Mouse (Mus musculus) cerebellum, adult 2 months (tissue): ENCODE data around the gene Atg9b. TPM values are rescaled to one million over a fixed set of nuclear protein-coding genes. Genes with fewer than 3 reads are reported as not detected.

Experiments
- DNase-seq, 2 experiments: peaks; one replicate each; pipeline ENCODE4 v3.0.0; 2021
- H3K27ac ChIP-seq: fragments of 200-500 bp; 2 replicates; pipeline ENCODE4 v1.5.1; 2012; ENCODE audit warnings: low read length, control low read depth, inconsistent platforms; ENCODE audit not compliant: insufficient read depth
- H3K27me3 ChIP-seq: fragments of 200-500 bp; 2 replicates; pipeline ENCODE4 v1.6.1; 2012; ENCODE audit warnings: inconsistent platforms, mild to moderate bottlenecking, low read length, moderate library complexity; ENCODE audit not compliant: control insufficient read depth, insufficient read depth
- H3K4me1 ChIP-seq: fragments of 200-500 bp; 2 replicates; pipeline ENCODE4 v1.6.1; 2011; ENCODE audit warnings: low read length; ENCODE audit not compliant: control insufficient read depth, insufficient read depth
- H3K4me3 ChIP-seq: fragments of 200-500 bp; replicated peaks from 2 replicates; pipeline ENCODE3; 2011; ENCODE audit warnings: mild to moderate bottlenecking, low read depth, low read length, control low read depth; ENCODE audit not compliant: insufficient read depth
- CTCF ChIP-seq: fragments of 200-500 bp; IDR thresholded peaks from 2 replicates; pipeline ENCODE4 v1.5.1; 2011; ENCODE audit warnings: low read depth, mild to moderate bottlenecking, control low read depth, low read length, moderate library complexity, borderline replicate concordance; ENCODE audit not compliant: insufficient read depth
- POLR2A ChIP-seq: fragments of 200-500 bp; IDR thresholded peaks from 2 replicates; pipeline ENCODE4 v1.6.1; 2011; ENCODE audit warnings: low read length, control low read depth, borderline replicate concordance; ENCODE audit not compliant: insufficient read depth
- WGBS: fragments of 180-500 bp; shearing (Covaris S2); methylation state at CpG from one replicate; pipeline ENCODE4 v1.1.7; 2018; 5-methylcytosine and 5-hydroxymethylcytosine counted together
- polyA plus RNA-seq: library from polyadenylated mRNA; depleted of rRNA; stranded (reverse); fragments of >200 nt; gene quantifications from 2 replicates; pipeline ENCODE4 v1.2.3, GENCODE M21; 2012; rRNA removed

The Atg9b gene
- polyA plus RNA-seq, 1 experiment, result 4.1 TPM

- DNase-seq, result no peak
- TF ChIP-seq POLR2A, result no peak
- no peak for TF ChIP-seq CTCF
- Histone ChIP-seq H3K27ac (no peak overlapping the region), H3K4me3 (no peak overlapping the region), H3K4me1 (peaks cover 9% of the 10 kb centered on the region), H3K27me3 (no peaks in the 10 kb centered on the region)
Measured at GRCm38 (mm10) chr5:24343379-24343778, 48.6 kb downstream of the Atg9b start.

GRCm38 (mm10) chr5:24342966-24343365 lies 49.0 kb downstream of the Atg9b start:
- Histone ChIP-seq H3K27me3 (no peaks in the 10 kb centered on the region), H3K4me1 (peaks cover 10% of the 10 kb centered on the region), H3K4me3 (no peak overlapping the region), H3K27ac (no peak overlapping the region)
- TF ChIP-seq POLR2A, result no peak
- no peak for TF ChIP-seq CTCF
- no peak for DNase-seq
- WGBS, result 75% methylated on average over 8 of the region's 8 CpGs

- TF ChIP-seq CTCF (no peak), POLR2A (no peak)
- H3K4me3 ChIP-seq, result no peak overlapping the region
- H3K27me3 ChIP-seq, result no peaks in the 10 kb centered on the region
- DNase-seq, result no peak
- WGBS, result 86% methylated on average over 14 of the region's 14 CpGs
- peaks cover 16% of the 10 kb centered on the region for H3K4me1 ChIP-seq
- no peak overlapping the region for H3K27ac ChIP-seq
Measured at GRCm38 (mm10) chr5:24342205-24342963, 49.6 kb downstream of the Atg9b start.

GRCm38 (mm10) chr5:24337821-24338220 lies 54.1 kb downstream of the Atg9b start:
- 47% methylated on average over 2 of the region's 2 CpGs for WGBS
- Histone ChIP-seq H3K4me1 (peaks cover 20% of the 10 kb centered on the region), H3K27ac (no peak overlapping the region), H3K4me3 (no peak overlapping the region), H3K27me3 (no peaks in the 10 kb centered on the region)
- no peak for DNase-seq
- no peak for TF ChIP-seq CTCF
- no peak for TF ChIP-seq POLR2A

DNA sequence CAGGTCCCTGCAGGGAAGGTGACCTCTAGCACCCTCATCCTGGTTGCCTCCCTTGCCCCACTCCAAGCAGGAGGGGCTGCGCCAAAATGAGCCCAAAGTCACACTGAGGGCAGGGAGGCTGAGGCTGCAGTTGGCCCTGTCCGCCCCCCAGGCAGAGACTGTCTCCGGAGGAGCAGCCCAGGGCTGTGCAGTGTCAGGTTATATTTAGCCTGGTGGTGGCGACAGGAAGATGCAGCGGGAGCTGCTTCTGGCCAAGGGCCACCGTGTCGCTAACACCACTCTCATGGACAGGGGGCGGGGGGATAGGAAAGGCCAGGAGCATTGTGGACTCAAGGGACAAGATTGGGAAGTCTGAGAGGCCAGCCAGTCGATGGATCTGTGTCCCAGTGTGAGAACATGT lies 54.6 kb downstream of the Atg9b start:
- Histone ChIP-seq H3K4me3 (no peak overlapping the region), H3K4me1 (peaks cover 20% of the 10 kb centered on the region), H3K27me3 (no peaks in the 10 kb centered on the region), H3K27ac (no peak overlapping the region)
- 10% methylated on average over 9 of the region's 9 CpGs for WGBS
- peak; percentile 38 to 51 for DNase-seq
- TF ChIP-seq CTCF (0 out of 2 replicates have a peak, but pooled peaks have one; percentile 16), POLR2A (no peak)

DNA sequence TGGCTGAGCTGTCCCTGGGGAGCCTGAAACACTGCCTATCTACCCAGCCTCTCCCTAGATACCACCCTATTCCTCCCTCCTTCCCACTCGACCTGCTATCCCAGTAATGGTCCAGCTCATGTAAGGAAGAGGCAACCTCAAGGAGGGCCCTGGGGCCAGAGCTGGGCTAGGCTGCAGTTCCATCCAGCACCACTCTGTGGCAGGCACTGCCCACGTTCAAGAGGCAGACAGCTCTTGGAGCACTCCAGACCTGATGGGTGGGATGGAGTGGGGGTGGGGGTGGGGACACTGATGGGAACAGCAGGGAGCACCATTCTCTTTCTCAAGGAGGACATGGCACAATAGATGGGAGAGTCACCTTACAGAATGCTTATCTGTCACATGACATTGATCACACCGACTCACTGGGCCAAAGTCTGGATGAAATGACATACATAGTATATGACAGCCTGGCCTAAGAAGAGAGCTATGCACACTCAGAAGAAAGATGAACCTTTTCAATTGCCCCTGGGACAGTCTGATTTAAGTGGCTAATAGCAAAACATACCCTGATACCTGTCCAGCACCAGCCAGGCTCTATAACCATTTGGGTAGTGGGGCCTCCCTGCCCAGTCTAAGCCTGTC lies 55.9 kb downstream of the Atg9b start:
- no peak overlapping the region for H3K4me3 ChIP-seq
- H3K4me1 ChIP-seq, result peaks cover 20% of the 10 kb centered on the region
- peak; percentile 57 to 66 for DNase-seq
- TF ChIP-seq CTCF (peak; percentile 91), POLR2A (no peak)
- 40% methylated on average over 3 of the region's 3 CpGs for WGBS
- no peak overlapping the region for H3K27ac ChIP-seq
- no peaks in the 10 kb centered on the region for H3K27me3 ChIP-seq

DNA sequence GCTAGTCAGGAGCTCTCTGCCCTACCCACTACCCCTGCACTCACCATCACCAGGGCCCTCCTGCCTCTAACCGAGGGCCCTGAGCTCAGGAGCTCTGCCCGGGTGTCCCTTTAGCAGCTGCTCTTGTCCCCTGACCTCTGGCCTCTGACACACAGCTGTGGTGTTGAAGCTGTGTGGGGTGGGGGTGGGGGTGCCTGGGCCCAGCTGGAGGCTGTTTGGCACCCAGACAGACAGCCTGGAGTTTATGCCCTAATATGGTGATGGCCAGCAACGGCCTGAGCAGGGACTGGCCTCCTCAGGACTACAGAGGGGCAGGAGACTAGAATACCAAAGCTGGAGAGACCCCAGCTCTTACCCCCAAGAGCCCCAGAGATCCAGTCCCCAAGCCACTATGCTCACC lies 57.2 kb downstream of the Atg9b start:
- Histone ChIP-seq H3K27me3 (no peaks in the 10 kb centered on the region), H3K4me1 (peaks cover 22% of the 10 kb centered on the region), H3K27ac (no peak overlapping the region), H3K4me3 (no peak overlapping the region)
- no peak for DNase-seq
- 66% methylated on average over 3 of the region's 3 CpGs for WGBS
- no peak for TF ChIP-seq POLR2A
- no peak for TF ChIP-seq CTCF

Other genes starting within 250 kb of the Atg9b start
- 9.8 and 10.9 TPM in 2 replicates for gene Nupl2, start 227.2 kb downstream of the Atg9b start, polyA plus RNA-seq
- gene Kcnh2, start 40.5 kb downstream of the Atg9b start, polyA plus RNA-seq, result 83.3 and 85.2 TPM in 2 replicates
- 7.5 and 8.6 TPM in 2 replicates for gene Nos3, start 27.3 kb downstream of the Atg9b start, polyA plus RNA-seq
- gene Abcb8, start 1.5 kb upstream of the Atg9b start, polyA plus RNA-seq, result 51.8 and 53.5 TPM in 2 replicates
- 0.74 and 0.87 TPM in 2 replicates for gene Asic3, start 21.2 kb upstream of the Atg9b start, polyA plus RNA-seq
- 221 and 222 TPM in 2 replicates for gene Cdk5, start 31.4 kb upstream of the Atg9b start, polyA plus RNA-seq
- 81.3 and 88.0 TPM in 2 replicates for gene Slc4a2, start 31.7 kb upstream of the Atg9b start, polyA plus RNA-seq
- gene Fastk, start 53.1 kb upstream of the Atg9b start, polyA plus RNA-seq, result 246 and 265 TPM in 2 replicates
- gene Tmub1, start 55.7 kb upstream of the Atg9b start, polyA plus RNA-seq, result 60.6 and 61.1 TPM in 2 replicates
- gene Agap3, start 60.0 kb upstream of the Atg9b start, polyA plus RNA-seq, result 402 and 421 TPM in 2 replicates
- 0.38 and 0.44 TPM in 2 replicates for gene Gbx1, start 135.1 kb upstream of the Atg9b start, polyA plus RNA-seq
- 0.18 and 0.21 TPM in 2 replicates for gene Asb10, start 148.8 kb upstream of the Atg9b start, polyA plus RNA-seq
- not detected in 2 replicates for gene 4931409K22Rik, start 164.7 kb upstream of the Atg9b start, polyA plus RNA-seq
- 101 TPM in 2 replicates for gene Abcf2, start 185.3 kb upstream of the Atg9b start, polyA plus RNA-seq
- 46.3 and 48.9 TPM in 2 replicates for gene Chpf2, start 194.6 kb upstream of the Atg9b start, polyA plus RNA-seq
- 89.9 and 102 TPM in 2 replicates for gene Smarcd3, start 232.3 kb upstream of the Atg9b start, polyA plus RNA-seq